Mouse (Mus musculus) lung, postnatal 0 days (tissue): ENCODE data around the gene Pdzd7. TPM values are rescaled to one million over a fixed set of nuclear protein-coding genes. Genes with fewer than 3 reads are reported as not detected.
A peak's percentile ranks its signal among the peaks of the same experiment; 100 is the strongest.

Experiments
- ATAC-seq: fragments of 200-750 bp; cut with Nextera tagmentation; 2 replicates; pipeline ENCODE4 v1.8.0; 2017; ENCODE audit warnings: moderate library complexity
- DNase-seq: peaks from one replicate; pipeline ENCODE4 v3.0.0-alpha.2; 2016; ENCODE audit warnings: low spot score
- H3K27ac ChIP-seq: fragments of 300-500 bp; sonication (generic); 2 replicates; pipeline ENCODE4 v1.5.1; 2014; ENCODE audit warnings: antibody characterized with exemption, mild to moderate bottlenecking, low read length, mixed read lengths
- H3K27me3 ChIP-seq: fragments of 300-500 bp; sonication (generic); replicated peaks from 2 replicates; pipeline ENCODE4 v1.6.1; 2014; ENCODE audit warnings: low read length, mixed read lengths; ENCODE audit not compliant: insufficient read depth
- H3K36me3 ChIP-seq: fragments of 300-500 bp; sonication (generic); 2 replicates; pipeline ENCODE4 v1.6.1; 2014; ENCODE audit warnings: low read length, mixed read lengths; ENCODE audit not compliant: insufficient read depth
- H3K4me1 ChIP-seq: fragments of 300-500 bp; sonication (generic); 2 replicates; pipeline ENCODE4 v1.6.1; 2014; ENCODE audit warnings: antibody characterized with exemption, low read depth, low read length, mixed read lengths; ENCODE audit not compliant: insufficient read depth
- H3K4me2 ChIP-seq: fragments of 300-500 bp; sonication (generic); replicated peaks from 2 replicates; pipeline ENCODE4 v1.6.1; 2014; ENCODE audit warnings: low read depth, mild to moderate bottlenecking, low read length, moderate library complexity, mixed read lengths
- H3K4me3 ChIP-seq: fragments of 300-500 bp; sonication (generic); 2 replicates; pipeline ENCODE4 v1.5.1; 2014; ENCODE audit warnings: low read depth, low read length
- H3K9ac ChIP-seq: fragments of 300-500 bp; sonication (generic); replicated peaks from 2 replicates; pipeline ENCODE4 v1.6.1; 2014; ENCODE audit warnings: low read depth, mild to moderate bottlenecking
- H3K9me3 ChIP-seq: fragments of 300-500 bp; sonication (generic); 2 replicates; pipeline ENCODE4 v1.6.1; 2016; ENCODE audit warnings: low read length, mixed read lengths
- CTCF ChIP-seq: IDR thresholded peaks from 2 replicates; pipeline ENCODE4 v1.5.1; 2016; ENCODE audit warnings: antibody characterized with exemption, mild to moderate bottlenecking
- EP300 ChIP-seq: IDR thresholded peaks from 2 replicates; pipeline ENCODE4 v1.6.1; 2016; ENCODE audit warnings: antibody characterized with exemption, mild to moderate bottlenecking, control low read depth
- WGBS: fragments of 180-500 bp; shearing (Covaris S2); extraction: QIAGEN DNeasy Blood & Tissue Kit; methylation state at CpG from one replicate; pipeline ENCODE4 v1.1.7; 2014; 5-methylcytosine and 5-hydroxymethylcytosine counted together
- polyA plus RNA-seq: library from polyadenylated mRNA; unstranded; fragments of >200 nt; fragmentation: Nextera tagmentation; extraction: Ambion mirVana; gene quantifications from 2 replicates; pipeline ENCODE4 v1.2.1, GENCODE M21; 2015

The Pdzd7 gene
- polyA plus RNA-seq, 1 experiment from 2014 or later = 0.12 TPM

- H3K4me1 ChIP-seq = peaks cover 7% of the 10 kb centered on the region
- H3K9me3 ChIP-seq = no peaks in the 10 kb centered on the region
- ATAC-seq = peak; percentile 89
- H3K9ac ChIP-seq = peak overlapping the region; percentile 65
- H3K27me3 ChIP-seq = peaks cover 17% of the 10 kb centered on the region; the same call in 1 of the 2 replicates
- peak; percentile 98 for DNase-seq
- peak overlapping the region; percentile 67 for H3K4me2 ChIP-seq
- peaks cover 11% of the 10 kb centered on the region; the same call in 1 of the 2 replicates for H3K36me3 ChIP-seq
- 6% methylated on average over 11 of the region's 11 CpGs for WGBS
- H3K4me3 ChIP-seq = peak overlapping the region; percentile 57
- peak overlapping the region; percentile 99 for H3K27ac ChIP-seq
- TF ChIP-seq EP300 (peak; percentile 69), CTCF (0 out of 2 replicates have a peak, but pooled peaks have one; percentile 5)
These were observed 2.6 kb upstream of the Pdzd7 start for GRCm38 (mm10) chr19:45047935-45048643.

- ATAC-seq (peak; percentile 82), DNase-seq (peak; percentile 97)
- H3K9me3 ChIP-seq = no peaks in the 10 kb centered on the region
- 0% methylated on average over 26 of the region's 26 CpGs for WGBS
- H3K27me3 ChIP-seq = peaks cover 17% of the 10 kb centered on the region; the same call in 1 of the 2 replicates
- H3K4me1 ChIP-seq = peaks cover 7% of the 10 kb centered on the region
- peak within 1 kb of the TSS; percentile 99 for H3K27ac ChIP-seq
- peak; percentile 83 for TF ChIP-seq CTCF
- TF ChIP-seq EP300 = 0 out of 2 replicates have a peak, but pooled peaks have one; percentile 33
- peak within 1 kb of the TSS; percentile 57 for H3K4me3 ChIP-seq
- peak within 1 kb of the TSS; percentile 67 for H3K4me2 ChIP-seq
- peaks cover 11% of the 10 kb centered on the region; the same call in 1 of the 2 replicates for H3K36me3 ChIP-seq
- peak within 1 kb of the TSS; percentile 65 for H3K9ac ChIP-seq
These were observed 2.0 kb upstream of the Pdzd7 start, which contains the start of gene Sfxn3 for GRCm38 (mm10) chr19:45047417-45047934. Sfxn3 (plus strand) TSS chr19:45047503.

GRCm38 (mm10) chr19:45046523-45047321 is 1.2 kb upstream of the Pdzd7 start:
- Histone ChIP-seq H3K4me2 (peak overlapping the region; percentile 67), H3K36me3 (peaks cover 6% of the 10 kb centered on the region; the same call in 1 of the 2 replicates), H3K4me3 (peak overlapping the region; percentile 57), H3K27me3 (peaks cover 17% of the 10 kb centered on the region; the same call in 1 of the 2 replicates), H3K27ac (peak overlapping the region; percentile 99), H3K4me1 (peaks cover 7% of the 10 kb centered on the region), H3K9me3 (no peaks in the 10 kb centered on the region), H3K9ac (peak overlapping the region; percentile 9; the same call in 1 of the 2 replicates)
- WGBS = 2% methylated on average over 34 of the region's 34 CpGs
- peak; percentile 38 for TF ChIP-seq CTCF
- TF ChIP-seq EP300 = no peak
- peak; percentile 94 for DNase-seq
- ATAC-seq = peak; percentile 49

- DNase-seq (no peak), ATAC-seq (no peak)
- no peak overlapping the region for H3K4me3 ChIP-seq
- TF ChIP-seq EP300 (no peak), CTCF (no peak)
- 0 out of 2 replicates have a peak, but pooled peaks cover 6% of the 10 kb centered on the region for H3K36me3 ChIP-seq
- no peak overlapping the region for H3K4me2 ChIP-seq
- H3K9me3 ChIP-seq = no peaks in the 10 kb centered on the region
- WGBS = 38% methylated on average over 15 of the region's 15 CpGs
- H3K27ac ChIP-seq = no peak overlapping the region
- H3K9ac ChIP-seq = no peak overlapping the region
- H3K27me3 ChIP-seq = peaks cover 17% of the 10 kb centered on the region; the same call in 1 of the 2 replicates
- peaks cover 7% of the 10 kb centered on the region for H3K4me1 ChIP-seq
These were observed 281 bp downstream of the Pdzd7 start for GRCm38 (mm10) chr19:45045236-45045635.

- H3K9ac ChIP-seq = no peak overlapping the region
- ATAC-seq = no peak
These were observed 1.1 kb downstream of the Pdzd7 start for GRCm38 (mm10) chr19:45044389-45044927.

More at GRCm38 (mm10) chr19:45044389-45044927, 1.1 kb downstream of the Pdzd7 start:
- H3K27ac ChIP-seq = no peak overlapping the region
- no peaks in the 10 kb centered on the region for H3K9me3 ChIP-seq
- H3K4me2 ChIP-seq = no peak overlapping the region
- 63% methylated on average over 11 of the region's 11 CpGs for WGBS
- H3K4me1 ChIP-seq = peaks cover 7% of the 10 kb centered on the region
- DNase-seq = no peak
- peaks cover 17% of the 10 kb centered on the region; the same call in 1 of the 2 replicates for H3K27me3 ChIP-seq
- TF ChIP-seq CTCF (no peak), EP300 (no peak)
- H3K36me3 ChIP-seq = 0 out of 2 replicates have a peak, but pooled peaks cover 4% of the 10 kb centered on the region
- H3K4me3 ChIP-seq = no peak overlapping the region
